Mouse (Mus musculus) inflammation-experienced regulatory T-cells, adult 6 months (primary cell): Measurements from ENCODE around the gene Sp2. TPM values are rescaled to one million over a fixed set of nuclear protein-coding genes. Genes with fewer than 3 reads are reported as not detected.

Experiments used
- ATAC-seq: one replicate; pipeline ENCODE4 v1.8.0; 2017
- polyA plus RNA-seq, 3 experiments: library from polyadenylated mRNA; unstranded; fragments of 100-300 nt; shearing (Covaris generic); gene quantifications; one replicate each; pipeline ENCODE4 v1.2.1; 2017

Sp2 gene
- polyA plus RNA-seq, 3 experiments from 2014 or later = 20.4 to 24.7 (median 20.9) TPM

DNA sequence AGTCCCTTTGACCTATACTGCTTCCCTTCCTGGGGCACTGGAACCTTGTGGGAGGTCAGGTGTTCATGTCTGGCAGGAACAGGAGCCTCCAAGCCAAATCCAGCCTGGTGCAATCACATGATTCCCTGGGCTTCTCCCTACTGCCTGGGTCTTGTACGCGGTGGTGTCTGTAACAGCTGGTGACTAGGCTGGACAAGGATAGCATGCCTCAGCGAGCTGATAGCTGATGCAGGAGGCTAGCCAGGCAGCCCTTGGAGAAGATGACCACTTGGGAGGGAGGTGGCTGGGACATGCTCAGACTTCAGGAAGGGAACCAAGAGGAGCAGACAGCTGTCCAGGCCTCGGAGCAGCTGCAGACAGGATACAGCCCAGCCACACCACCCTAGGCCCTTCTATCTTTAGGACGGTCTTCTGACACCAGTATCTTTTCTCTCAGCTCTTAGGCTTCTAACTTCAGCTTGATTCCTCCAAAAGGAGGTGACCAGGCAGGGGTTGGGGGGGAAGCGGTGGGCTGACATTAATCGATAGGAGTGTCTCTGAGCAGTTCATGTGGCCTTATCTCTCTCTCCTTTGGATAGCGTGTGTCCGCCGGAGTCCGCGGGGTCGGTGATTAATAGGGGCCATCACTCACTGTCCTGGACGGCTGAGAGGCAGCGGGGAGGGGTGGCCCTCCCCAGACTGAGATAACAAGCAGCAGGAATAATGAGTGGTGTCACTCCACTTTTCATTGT lies 76.2 kb downstream of the Sp2 start:
- no peak for ATAC-seq

Other genes starting within 250 kb of the Sp2 start
- gene Snx11, start 205.4 kb downstream of the Sp2 start, polyA plus RNA-seq = 10 to 100 TPM; 21.7 to 24.6 (median 23.0) TPM
- 10 to 100 TPM; 52.0 to 73.0 (median 54.7) TPM for gene Cbx1, start 193.8 kb downstream of the Sp2 start, polyA plus RNA-seq
- gene Nfe2l1, start 153.0 kb downstream of the Sp2 start, polyA plus RNA-seq = 10 to 100 TPM; 17.8 to 21.4 (median 20.7) TPM
- not detected for gene Copz2, start 133.1 kb downstream of the Sp2 start, polyA plus RNA-seq
- gene Cdk5rap3, start 66.5 kb downstream of the Sp2 start, polyA plus RNA-seq = 100 to 1,000 TPM in 1 of 3 experiments, 10 to 100 TPM in 2; 93.2 to 124 (median 96.9) TPM
- under 1 TPM; 0.21 to 0.62 (median 0.40) TPM for gene Prr15l, start 54.9 kb downstream of the Sp2 start, polyA plus RNA-seq
- 10 to 100 TPM; 19.0 to 35.1 (median 30.7) TPM for gene Pnpo, start 39.0 kb downstream of the Sp2 start, polyA plus RNA-seq
- gene Sp6, start 30.4 kb upstream of the Sp2 start, polyA plus RNA-seq = 1 to 10 TPM in 1 of 3 experiments, under 1 TPM in 1, not detected in 1; 0.19 to 2.7 TPM
- 1 to 10 TPM; 6.2 to 8.8 (median 6.5) TPM for gene Scrn2, start 47.0 kb upstream of the Sp2 start, polyA plus RNA-seq
- gene Lrrc46, start 58.4 kb upstream of the Sp2 start, polyA plus RNA-seq = not detected
- gene Mrpl10, start 58.6 kb upstream of the Sp2 start, polyA plus RNA-seq = 10 to 100 TPM; 61.1 to 66.7 (median 63.2) TPM
- gene Osbpl7, start 67.7 kb upstream of the Sp2 start, polyA plus RNA-seq = 10 to 100 TPM; 22.8 to 30.5 (median 25.3) TPM
- gene Tbx21, start 132.4 kb upstream of the Sp2 start, polyA plus RNA-seq = 10 to 100 TPM in 1 of 3 experiments, 1 to 10 TPM in 2; 3.4 to 20.9 (median 3.6) TPM
- under 1 TPM in 2 of 3 experiments, not detected in 1; 0.21 to 0.44 TPM for gene Tbkbp1, start 168.5 kb upstream of the Sp2 start, polyA plus RNA-seq
- 10 to 100 TPM; 24.7 to 41.5 (median 26.2) TPM for gene Kpnb1, start 204.9 kb upstream of the Sp2 start, polyA plus RNA-seq